Mouse (Mus musculus): ENCODE measurements around the gene Zfp711. TPM values are rescaled to one million over a fixed set of nuclear protein-coding genes. Genes with fewer than 3 reads are reported as not detected.

Gene Zfp711
- total and polyA plus RNA-seq, 3 experiments, result not detected

- Histone ChIP-seq H3K9me3 (replicated peaks; ENCODE audit: low read length) (no peaks in the 10 kb centered on the region), H3K27me3 (replicated peaks) (no peaks in the 10 kb centered on the region), H3K27ac (ENCODE audit: insufficient read depth, low read depth) (no peak overlapping the region), H3K4me3 (replicated peaks in 1 of 3; ENCODE audit: low read depth in 2 of 3, low read length in 2 of 3, poor library complexity in 1 of 3) (no peak overlapping the region), H3K9ac (ENCODE audit: insufficient read depth, low read depth) (no peak overlapping the region), H3K79me2 (replicated peaks; ENCODE audit: control insufficient read depth, extremely low read depth, insufficient read depth, poor library complexity, severe bottlenecking) (no peaks in the 10 kb centered on the region), H3K36me3 (replicated peaks in 1 of 2; ENCODE audit: control insufficient read depth in 1 of 2, insufficient read depth in 1 of 2, low read length in 1 of 2) (no peaks in the 10 kb centered on the region), H3K4me2 (ENCODE audit: insufficient read depth, low read depth, poor library complexity, severe bottlenecking) (no peak overlapping the region), H3K4me1 (ENCODE audit: control insufficient read depth in 1 of 2, insufficient read depth in 2 of 2) (no peaks in the 10 kb centered on the region)
- in situ Hi-C loops (cut with MboI; ENCODE audit: low pct_ligation_motif_present, low pct_unique_long_range_greater_than_20kb, low sequenced_read_pairs) (no loop called here), dilution Hi-C loops (cut with MboI; ENCODE audit: extremely low pct_ligation_motif_present, extremely low pct_unique_long_range_greater_than_20kb, low sequenced_read_pairs) (no loop called here)
- TF ChIP-seq TBP (conservative IDR thresholded peaks at IDR 0.05; ENCODE audit: low read depth, low read length) (no peak), KAT2A (IDR thresholded peaks at IDR 0.05; ENCODE audit: insufficient replicate concordance, low read length) (no peak), USF1 (IDR thresholded peaks at IDR 0.05; ENCODE audit: low read depth, low read length) (no peak), RCOR1 (conservative IDR thresholded peaks at IDR 0.05; ENCODE audit: low read depth, low read length) (no peak), TCF12 (IDR thresholded peaks at IDR 0.05; ENCODE audit: low read depth, low read length) (no peak)
- DNase-seq (ENCODE audit: extremely low read depth), result no peak
These were observed 80.3 kb downstream of the Zfp711 start for GRCm38 (mm10) chrX:112680605-112681004.

Other genes starting within 250 kb of the Zfp711 start
- not detected in 2 replicates for gene Satl1, start 193.7 kb upstream of the Zfp711 start, total RNA-seq (2012; rRNA removed)
- gene Satl1, start 193.7 kb upstream of the Zfp711 start, total RNA-seq (2014; rRNA removed), result not detected in 2 replicates
- not detected in 2 replicates for gene Satl1, start 193.7 kb upstream of the Zfp711 start, polyA plus RNA-seq (2012; ENCODE audit: insufficient read length, low read depth)
- gene 2010106E10Rik, start 105.3 kb upstream of the Zfp711 start, total RNA-seq (2012; rRNA removed), result not detected in 2 replicates
- not detected in 2 replicates for gene 2010106E10Rik, start 105.3 kb upstream of the Zfp711 start, total RNA-seq (2014; rRNA removed)
- not detected in 2 replicates for gene 2010106E10Rik, start 105.3 kb upstream of the Zfp711 start, polyA plus RNA-seq (2012; ENCODE audit: insufficient read length, low read depth)
- 0.34 and 0.42 TPM in 2 replicates for gene Pof1b, start 98.1 kb downstream of the Zfp711 start, total RNA-seq (2012; rRNA removed)
- gene Pof1b, start 98.1 kb downstream of the Zfp711 start, total RNA-seq (2014; rRNA removed), result 0.68 and 0.75 TPM in 2 replicates
- gene Pof1b, start 98.1 kb downstream of the Zfp711 start, polyA plus RNA-seq (2012; ENCODE audit: insufficient read length, low read depth), result 0.20 and 0.27 TPM in 2 replicates